Mouse (Mus musculus): Measurements from ENCODE around the gene Acaa1a. TPM values are rescaled to one million over a fixed set of nuclear protein-coding genes. Genes with fewer than 3 reads are reported as not detected.

Acaa1a gene
- polyA plus RNA-seq, 1 experiment from 2014 or later = 81.6 TPM

GRCm38 (mm10) chr9:119388956-119389355, 49.5 kb downstream of the Acaa1a start:
- H3K9ac ChIP-seq (ENCODE audit: low read length) = no peak overlapping the region
- WGBS = 33% methylated on average over 5 of the region's 5 CpGs

DNA sequence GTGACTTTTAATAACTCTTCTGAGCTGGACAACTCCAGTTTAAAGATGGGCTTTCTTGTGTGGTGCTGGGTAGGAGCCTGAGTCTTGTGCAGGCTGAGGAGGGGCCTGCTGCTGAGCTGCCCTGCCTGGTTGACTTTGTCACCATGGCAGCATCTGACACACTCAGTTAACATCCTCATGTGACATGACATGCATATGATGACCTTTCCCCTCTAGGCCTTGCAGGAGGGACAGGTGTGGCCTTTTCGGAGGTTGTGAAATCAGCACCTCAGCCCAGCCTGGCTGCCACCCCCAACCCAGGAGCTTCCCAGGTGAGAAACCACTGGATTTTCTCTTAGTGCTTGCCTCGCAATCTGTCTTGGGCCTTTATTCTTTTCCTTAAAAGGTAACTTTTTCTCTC, 50.7 kb downstream of the Acaa1a start:
- Histone ChIP-seq H3K36me3 (ENCODE audit: control insufficient read depth, insufficient read depth, low read length) (no peaks in the 10 kb centered on the region), H3K4me1 (ENCODE audit: control insufficient read depth in 2 of 2, insufficient read depth in 2 of 2, low read length in 2 of 2) (no peaks in the 10 kb centered on the region), H3K4me2 (ENCODE audit: low read length) (no peak overlapping the region), H3K27me3 (ENCODE audit: control insufficient read depth, insufficient read depth, low read length) (no peaks in the 10 kb centered on the region), H3K9ac (ENCODE audit: low read length) (no peak overlapping the region), H3K9me3 (ENCODE audit: control insufficient read depth, low read length) (no peaks in the 10 kb centered on the region), H3K4me3 (ENCODE audit: control insufficient read depth in 1 of 2, insufficient read depth in 1 of 2, low read depth in 1 of 2, low read length in 2 of 2) (no peak overlapping the region), H3K27ac (replicated peaks in 1 of 2; ENCODE audit: control insufficient read depth in 1 of 2, insufficient read depth in 1 of 2, low read depth in 2 of 2, low read length in 2 of 2) (no peak overlapping the region)
- ATAC-seq (ENCODE audit: insufficient number of reproducible peaks, insufficient read depth, low FRiP score, low read depth) = no peak
- WGBS = 79% methylated on average over 2 of the region's 2 CpGs

More at GRCm38 (mm10) chr9:119388956-119389355, 49.5 kb downstream of the Acaa1a start:
- Histone ChIP-seq H3K27ac (replicated peaks in 1 of 2; ENCODE audit: control insufficient read depth in 1 of 2, insufficient read depth in 1 of 2, low read depth in 2 of 2, low read length in 2 of 2) (no peak overlapping the region), H3K36me3 (ENCODE audit: control insufficient read depth, insufficient read depth, low read length) (no peaks in the 10 kb centered on the region), H3K4me3 (ENCODE audit: control insufficient read depth in 1 of 2, insufficient read depth in 1 of 2, low read depth in 1 of 2, low read length in 2 of 2) (no peak overlapping the region), H3K9me3 (ENCODE audit: control insufficient read depth, low read length) (no peaks in the 10 kb centered on the region), H3K4me2 (ENCODE audit: low read length) (no peak overlapping the region), H3K27me3 (ENCODE audit: control insufficient read depth, insufficient read depth, low read length) (no peaks in the 10 kb centered on the region), H3K4me1 (ENCODE audit: control insufficient read depth in 2 of 2, insufficient read depth in 2 of 2, low read length in 2 of 2) (no peaks in the 10 kb centered on the region)
- no peak for ATAC-seq (ENCODE audit: insufficient number of reproducible peaks, insufficient read depth, low FRiP score, low read depth)

DNA sequence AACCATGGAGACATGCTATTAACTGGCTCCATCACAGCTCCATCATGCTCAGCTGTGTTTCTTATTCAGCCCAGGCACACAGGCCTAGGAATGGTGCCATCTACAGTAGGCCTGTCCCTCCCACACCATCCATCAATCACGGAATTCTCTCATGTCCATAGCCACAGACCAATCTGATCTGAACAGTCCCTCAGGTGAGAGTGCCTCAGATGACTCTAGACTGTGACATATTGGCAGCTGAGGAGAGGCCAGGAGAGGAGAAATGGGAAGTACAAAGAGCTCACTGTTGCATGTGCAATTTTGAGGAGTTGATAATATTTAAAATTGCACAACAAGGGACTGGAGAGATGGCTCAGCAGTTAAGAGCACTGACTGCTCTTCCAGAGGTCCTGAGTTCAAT, 55.3 kb downstream of the Acaa1a start:
- 63% methylated on average over 1 of the region's 1 CpGs for WGBS
- H3K4me1 ChIP-seq (ENCODE audit: control insufficient read depth in 2 of 2, insufficient read depth in 2 of 2, low read length in 2 of 2) = no peaks in the 10 kb centered on the region
- no peak overlapping the region for H3K4me3 ChIP-seq (ENCODE audit: control insufficient read depth in 1 of 2, insufficient read depth in 1 of 2, low read depth in 1 of 2, low read length in 2 of 2)
- no peak overlapping the region for H3K9ac ChIP-seq (ENCODE audit: low read length)
- ATAC-seq (ENCODE audit: insufficient number of reproducible peaks, insufficient read depth, low FRiP score, low read depth) = no peak
- H3K36me3 ChIP-seq (ENCODE audit: control insufficient read depth, insufficient read depth, low read length) = no peaks in the 10 kb centered on the region
- no peak overlapping the region for H3K4me2 ChIP-seq (ENCODE audit: low read length)
- no peaks in the 10 kb centered on the region for H3K9me3 ChIP-seq (ENCODE audit: control insufficient read depth, low read length)
- H3K27ac ChIP-seq (replicated peaks in 1 of 2; ENCODE audit: control insufficient read depth in 1 of 2, insufficient read depth in 1 of 2, low read depth in 2 of 2, low read length in 2 of 2) = no peak overlapping the region
- H3K27me3 ChIP-seq (ENCODE audit: control insufficient read depth, insufficient read depth, low read length) = no peaks in the 10 kb centered on the region

Other genes with a start within 250 kb of the Acaa1a start
- 14.9 and 18.1 TPM in 2 replicates for gene Plcd1, start 246.2 kb upstream of the Acaa1a start, polyA plus RNA-seq (2014; fragmentation: Nextera tagmentation; extraction: Ambion mirVana)
- gene Dlec1, start 237.2 kb upstream of the Acaa1a start, polyA plus RNA-seq (2014; fragmentation: Nextera tagmentation; extraction: Ambion mirVana) = 0.50 and 0.55 TPM in 2 replicates
- gene Acaa1b, start 182.6 kb upstream of the Acaa1a start, polyA plus RNA-seq (2014; fragmentation: Nextera tagmentation; extraction: Ambion mirVana) = 0.32 and 1.00 TPM in 2 replicates
- gene Gm47289, start 180.5 kb upstream of the Acaa1a start, polyA plus RNA-seq (2014; fragmentation: Nextera tagmentation; extraction: Ambion mirVana) = not detected in 2 replicates
- not detected in 2 replicates for gene Slc22a13, start 130.6 kb upstream of the Acaa1a start, polyA plus RNA-seq (2014; fragmentation: Nextera tagmentation; extraction: Ambion mirVana)
- gene Oxsr1, start 17.2 kb upstream of the Acaa1a start, polyA plus RNA-seq (2014; fragmentation: Nextera tagmentation; extraction: Ambion mirVana) = 10.2 and 11.7 TPM in 2 replicates
- 13.2 and 14.9 TPM in 2 replicates for gene Myd88, start 1.7 kb downstream of the Acaa1a start, polyA plus RNA-seq (2014; fragmentation: Nextera tagmentation; extraction: Ambion mirVana)
- 1.2 and 2.0 TPM in 2 replicates for gene Xylb, start 17.7 kb downstream of the Acaa1a start, polyA plus RNA-seq (2014; fragmentation: Nextera tagmentation; extraction: Ambion mirVana)
- not detected in 2 replicates for gene Slc22a14, start 25.9 kb downstream of the Acaa1a start, polyA plus RNA-seq (2014; fragmentation: Nextera tagmentation; extraction: Ambion mirVana)
- gene Acvr2b, start 62.4 kb downstream of the Acaa1a start, polyA plus RNA-seq (2014; fragmentation: Nextera tagmentation; extraction: Ambion mirVana) = 18.5 and 21.6 TPM in 2 replicates
- 9.5 and 9.7 TPM in 2 replicates for gene Exog, start 105.3 kb downstream of the Acaa1a start, polyA plus RNA-seq (2014; fragmentation: Nextera tagmentation; extraction: Ambion mirVana)
- gene Scn5a, start 239.3 kb downstream of the Acaa1a start, polyA plus RNA-seq (2014; fragmentation: Nextera tagmentation; extraction: Ambion mirVana) = 7.9 and 10.0 TPM in 2 replicates

Measured in heart, embryonic 14.5 days (tissue).